Comparison of ENCODE assay signal across 8 mouse cellular contexts in genomic region chr4:108051687-108052274, GRCm38 (mm10). TPM values are rescaled to one million over a fixed set of nuclear protein-coding genes. Genes with fewer than 3 reads are reported as not detected.
DNase-seq lines count a peak whose midpoint lies in the region; TF ChIP-seq lines count a peak whose summit lies in the region.

No protein-coding gene starts in this region.

- peak; percentile 48 for DNase-seq in gastrocnemius, postnatal 25 days
- DNase-seq in gastrocnemius, postnatal 4 days (ENCODE audit: low spot score in 2 of 2), result no peak
- DNase-seq in left cerebral cortex, adult 2 months (ENCODE audit: extremely low spot score in 1 of 2, low spot score in 2 of 2), result peak in 1 of 2 experiments; percentile 17
- no peak for DNase-seq in left cerebral cortex, adult 11 months (ENCODE audit: low spot score)
- peak; percentile 41 for DNase-seq in adipocyte (ENCODE audit: low spot score)
- DNase-seq in cerebellum, adult 9-11 months, result peak; percentile 80
- no peak for DNase-seq in ovary, postnatal 14 days (ENCODE audit: low spot score)
- DNase-seq in thymus, postnatal 14 days, result no peak

- H3K4me3 ChIP-seq in left cerebral cortex, adult 2 months, result no peak overlapping the region

- intact Hi-C loops in left cerebral cortex, adult 2 months (cut with DNase I), result no loop called here

- no peak for TF ChIP-seq CTCF in left cerebral cortex, adult 2 months (IDR thresholded peaks at IDR 0.05)

- H3K27ac ChIP-seq in left cerebral cortex, adult 2 months, result peak overlapping the region; percentile 24

RNA-seq across cellular contexts. Expression of gene Podn, which starts 44.5 kb away (rescaled TPM):
- 10 to 100 TPM in 1 of 2 experiments, 1 to 10 TPM in 1; 7.2 to 12.6 TPM for total RNA-seq in gastrocnemius, postnatal 25 days (2021)
- total RNA-seq in gastrocnemius, postnatal 4 days (2021), result 1 to 10 TPM; 5.9 to 9.8 TPM
- total RNA-seq in left cerebral cortex, adult 2 months (2021), result 10 to 100 TPM in 1 of 2 experiments, 1 to 10 TPM in 1; 8.7 to 10.4 TPM

Comparison
In these comparisons a context has a peak if more than half of its experiments do, and no peak if none do; other contexts are left out.
1. DNase-seq: peak in gastrocnemius, postnatal 25 days (single experiment), adipocyte (single experiment) and cerebellum, adult 9-11 months (single experiment); none in gastrocnemius, postnatal 4 days (0 of 2), left cerebral cortex, adult 11 months (single experiment), ovary, postnatal 14 days (single experiment) and thymus, postnatal 14 days (single experiment).